Mouse (Mus musculus): ENCODE measurements around the gene Ptpra. TPM values are rescaled to one million over a fixed set of nuclear protein-coding genes. Genes with fewer than 3 reads are reported as not detected.
"Not testable (repeated sequence)": the region's sequence is repeated elsewhere in the genome, so short reads cannot be mapped to it uniquely, and the experiment has no call there.

The Ptpra gene
- total RNA-seq, 2 experiments from 2014 or later = 221 to 237 TPM

GRCm38 (mm10) chr2:130469366-130469765 is 19.3 kb downstream of the Ptpra start:
- H3K4me3 ChIP-seq = no peak overlapping the region
- intact Hi-C loops (cut with DNase I) = no loop called here
- H3K27ac ChIP-seq = peak overlapping the region; percentile 58; the same call in 1 of the 2 replicates
- no peak for DNase-seq (ENCODE audit: extremely low spot score in 1 of 2, low spot score in 2 of 2)
- no peak for TF ChIP-seq CTCF (IDR thresholded peaks at IDR 0.05)

DNA sequence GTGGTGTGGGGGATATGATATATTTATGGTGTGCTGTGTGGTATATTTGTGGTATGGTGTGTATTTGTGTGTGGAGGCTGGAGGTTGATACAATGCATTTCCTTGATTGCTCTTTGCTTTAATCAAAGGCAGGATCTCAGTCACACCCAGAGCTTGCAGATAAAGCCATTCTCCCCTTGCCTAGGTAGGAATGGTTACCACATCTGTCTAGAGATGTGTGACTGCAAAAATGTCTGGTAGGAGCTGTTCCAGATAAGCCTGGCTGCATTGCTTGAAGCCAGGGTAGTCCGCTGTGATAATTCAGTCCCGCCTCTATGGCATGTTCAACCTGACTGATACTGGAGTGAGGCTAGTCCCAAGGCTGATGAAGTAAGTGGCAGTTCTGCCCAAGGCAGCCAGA is 19.9 kb downstream of the Ptpra start:
- H3K27ac ChIP-seq = peak overlapping the region; percentile 58
- no peak overlapping the region for H3K4me3 ChIP-seq
- no peak for TF ChIP-seq CTCF (IDR thresholded peaks at IDR 0.05)
- intact Hi-C loops (cut with DNase I) = no loop called here
- DNase-seq (ENCODE audit: extremely low spot score in 1 of 2, low spot score in 2 of 2) = no peak

GRCm38 (mm10) chr2:130472908-130473510 is 22.9 kb downstream of the Ptpra start:
- Histone ChIP-seq H3K4me3 (no peak overlapping the region), H3K27ac (no peak overlapping the region)
- DNase-seq (ENCODE audit: extremely low spot score in 1 of 2, low spot score in 2 of 2) = no peak
- no peak for TF ChIP-seq CTCF (IDR thresholded peaks at IDR 0.05)
- intact Hi-C loops (cut with DNase I) = no loop called here

DNA sequence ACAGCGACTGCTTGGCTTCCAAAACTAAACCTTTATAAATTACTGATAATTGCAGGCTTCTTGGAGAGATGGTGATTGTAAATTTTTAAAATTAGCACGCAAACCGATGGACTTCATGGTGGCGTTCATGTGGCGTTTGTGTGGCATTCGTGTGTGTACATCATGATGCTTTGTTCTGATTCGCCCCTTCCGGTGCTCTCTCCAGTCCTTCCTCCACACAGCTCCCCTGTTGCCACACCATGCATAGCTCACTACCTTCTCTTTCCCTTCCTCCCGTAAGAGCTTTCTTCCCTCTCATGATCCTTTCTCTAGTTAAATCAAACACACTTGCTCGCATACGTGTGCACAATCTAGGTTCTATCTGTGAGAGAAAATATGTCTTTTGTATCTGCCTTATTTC is 25.7 kb downstream of the Ptpra start:
- DNase-seq (ENCODE audit: extremely low spot score in 1 of 2, low spot score in 2 of 2) = no peak
- Histone ChIP-seq H3K27ac (no peak overlapping the region), H3K4me3 (no peak overlapping the region)
- TF ChIP-seq CTCF (IDR thresholded peaks at IDR 0.05) = no peak
- intact Hi-C loops (cut with DNase I) = no loop called here

DNA sequence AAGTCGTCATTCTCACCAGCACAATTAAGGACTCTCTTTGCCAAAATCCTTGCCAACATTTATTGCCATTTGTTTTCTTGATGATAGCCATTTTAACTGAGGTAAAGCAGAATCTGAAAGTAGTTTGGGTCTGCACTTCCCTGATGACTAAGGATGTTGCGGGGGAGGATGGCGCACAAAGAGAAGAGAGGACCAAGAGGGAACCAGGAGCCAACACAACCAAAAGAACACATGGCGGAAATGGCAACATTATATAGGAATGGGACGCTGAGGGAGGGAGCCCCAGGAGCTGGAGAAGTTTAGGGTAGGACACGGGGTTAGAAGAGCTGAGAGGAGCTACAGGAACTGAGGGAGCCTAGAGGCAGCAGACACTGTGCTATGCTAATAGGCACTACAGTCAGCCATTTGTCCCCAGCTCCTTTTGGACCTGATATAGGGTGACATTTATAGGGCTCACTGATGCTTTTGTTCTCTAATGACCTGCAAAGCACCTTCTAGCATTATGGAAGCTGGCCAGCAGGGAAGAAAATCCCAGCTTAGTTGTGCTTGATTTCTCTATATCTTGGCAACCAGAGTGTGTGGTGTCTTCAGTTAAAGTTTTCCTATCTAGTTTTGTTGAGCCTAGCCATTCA is 26.7 kb downstream of the Ptpra start:
- no peak overlapping the region for H3K27ac ChIP-seq
- H3K4me3 ChIP-seq = no peak overlapping the region
- TF ChIP-seq CTCF (IDR thresholded peaks at IDR 0.05) = no peak
- no peak for DNase-seq (ENCODE audit: extremely low spot score in 1 of 2, low spot score in 2 of 2)
- intact Hi-C loops (cut with DNase I) = no loop called here

DNA sequence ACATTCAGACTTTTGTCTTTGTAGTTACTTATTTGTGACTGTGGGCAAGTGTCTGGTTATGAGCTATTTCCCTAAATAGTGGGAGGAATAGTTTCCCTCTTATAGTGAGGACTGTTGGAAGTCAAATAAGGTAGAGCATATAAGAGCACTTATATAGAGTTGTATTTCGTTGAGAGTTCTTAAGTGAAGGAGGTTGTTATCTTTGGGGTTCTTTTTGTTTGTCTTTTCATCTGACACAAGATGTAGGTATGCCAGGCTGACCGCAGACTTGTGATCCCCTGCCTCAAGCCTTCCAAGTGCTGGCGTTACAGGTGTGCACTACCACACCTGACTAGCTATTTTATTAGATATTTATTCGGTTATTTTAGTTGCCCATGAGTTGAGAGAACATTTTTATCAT is 32.1 kb downstream of the Ptpra start:
- Histone ChIP-seq H3K4me3 (no peak overlapping the region), H3K27ac (no peak overlapping the region)
- no peak for DNase-seq (ENCODE audit: extremely low spot score in 1 of 2, low spot score in 2 of 2)
- TF ChIP-seq CTCF (IDR thresholded peaks at IDR 0.05) = no peak
- intact Hi-C loops (cut with DNase I) = no loop called here

GRCm38 (mm10) chr2:130482700-130483099 is 32.6 kb downstream of the Ptpra start:
- TF ChIP-seq CTCF (IDR thresholded peaks at IDR 0.05) = no peak
- intact Hi-C loops (cut with DNase I) = no loop called here
- Histone ChIP-seq H3K27ac (no peak overlapping the region), H3K4me3 (no peak overlapping the region)
- no peak for DNase-seq (ENCODE audit: extremely low spot score in 1 of 2, low spot score in 2 of 2)

DNA sequence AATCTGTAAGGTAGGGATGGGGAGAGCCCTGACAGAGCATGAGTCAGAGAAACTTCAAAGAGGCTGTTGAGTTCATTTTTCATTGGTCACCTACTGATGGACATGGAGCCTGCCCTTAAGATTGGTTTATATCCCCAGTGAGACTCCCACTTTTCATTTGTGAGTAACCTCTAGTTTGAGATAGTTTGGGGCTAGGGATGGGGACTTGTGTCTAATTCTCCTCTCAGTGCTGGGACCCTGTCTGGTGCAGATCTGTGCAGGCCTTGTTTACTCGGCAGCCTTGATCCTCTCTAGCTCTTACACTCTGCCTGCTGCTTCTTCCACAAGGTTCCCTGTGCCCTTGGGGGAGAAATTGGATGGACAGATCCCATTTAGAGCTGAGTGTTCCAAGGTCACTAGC is 34.1 kb downstream of the Ptpra start:
- intact Hi-C loops (cut with DNase I) = no loop called here
- no peak overlapping the region for H3K4me3 ChIP-seq
- TF ChIP-seq CTCF (IDR thresholded peaks at IDR 0.05) = no peak
- H3K27ac ChIP-seq = no peak overlapping the region
- no peak for DNase-seq (ENCODE audit: extremely low spot score in 1 of 2, low spot score in 2 of 2)

DNA sequence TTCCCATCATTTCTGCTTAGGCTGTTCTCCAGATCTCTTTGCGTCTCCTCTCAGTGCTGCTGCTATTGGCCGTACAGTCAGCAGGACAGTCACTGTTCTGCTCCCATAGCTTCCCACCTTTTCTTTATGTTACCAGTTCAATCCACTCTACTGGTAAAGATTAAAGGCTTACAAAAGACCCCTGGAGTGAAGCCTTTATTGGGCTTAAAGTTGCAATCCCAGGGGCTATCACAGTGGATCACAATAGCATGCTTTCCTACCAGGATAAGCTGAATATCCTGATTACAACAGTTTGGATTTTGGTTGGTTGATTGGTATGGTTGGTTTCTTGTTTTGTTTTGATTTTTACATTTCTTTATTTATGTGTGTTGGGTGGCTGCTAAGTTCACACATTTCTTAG is 37.9 kb downstream of the Ptpra start:
- Histone ChIP-seq H3K4me3 (no peak overlapping the region), H3K27ac (no peak overlapping the region)
- no peak for TF ChIP-seq CTCF (IDR thresholded peaks at IDR 0.05)
- intact Hi-C loops (cut with DNase I) = no loop called here
- DNase-seq (ENCODE audit: extremely low spot score in 1 of 2, low spot score in 2 of 2) = no peak

- intact Hi-C loops (cut with DNase I) = no loop called here
- DNase-seq (ENCODE audit: extremely low spot score in 1 of 2, low spot score in 2 of 2) = no peak
- no peak for TF ChIP-seq CTCF (IDR thresholded peaks at IDR 0.05)
- no peak overlapping the region for H3K4me3 ChIP-seq
- H3K27ac ChIP-seq = no peak overlapping the region
Measured at GRCm38 (mm10) chr2:130488600-130488999, 38.5 kb downstream of the Ptpra start.

- DNase-seq (ENCODE audit: extremely low spot score in 1 of 2, low spot score in 2 of 2) = no peak
- no peak for TF ChIP-seq CTCF (IDR thresholded peaks at IDR 0.05)
- Histone ChIP-seq H3K27ac (peak overlapping the region; percentile 81), H3K4me3 (no peak overlapping the region)
- intact Hi-C loops (cut with DNase I) = loop anchor here (2.0 kb wide), 1 partner anchor 40 kb away; the partner anchor contains the start of gene Ptpra
Measured at GRCm38 (mm10) chr2:130491162-130491561, 41.1 kb downstream of the Ptpra start.

- Histone ChIP-seq H3K27ac (peak overlapping the region; percentile 81), H3K4me3 (no peak overlapping the region)
- intact Hi-C loops (cut with DNase I) = loop anchor here (2.0 kb wide), 1 partner anchor 41 kb away; the partner anchor contains the start of gene Ptpra
- peak; percentile 39 to 55 for DNase-seq (ENCODE audit: extremely low spot score in 1 of 2, low spot score in 2 of 2)
- TF ChIP-seq CTCF (IDR thresholded peaks at IDR 0.05) = peak; percentile 23
Measured at GRCm38 (mm10) chr2:130491587-130491986, 41.5 kb downstream of the Ptpra start.

GRCm38 (mm10) chr2:130495114-130495513 is 45.0 kb downstream of the Ptpra start:
- DNase-seq (ENCODE audit: extremely low spot score in 1 of 2, low spot score in 2 of 2); H3K4me3 ChIP-seq; intact Hi-C loops (cut with DNase I): not testable (repeated sequence)
- H3K27ac ChIP-seq = peak overlapping the region; percentile 61; the same call in 1 of the 2 replicates

All from left cerebral cortex, adult 2 months (tissue).